Mouse (Mus musculus) thymus, adult 2 months (tissue): ENCODE measurements around the gene Def6.

Source experiments
- CTCF ChIP-seq: fragments of 200-500 bp; IDR thresholded peaks from 2 replicates; pipeline ENCODE4 v1.5.1; 2012; ENCODE audit warnings: mild to moderate bottlenecking, control low read depth, low read length, moderate library complexity, borderline replicate concordance; ENCODE audit not compliant: control insufficient read depth, poor library complexity, insufficient read depth; ENCODE audit errors: extremely low read depth
- POLR2A ChIP-seq: fragments of 200-500 bp; IDR thresholded peaks from 2 replicates; pipeline ENCODE4 v1.6.1; 2012; ENCODE audit warnings: mild to moderate bottlenecking, low read length, control low read depth, moderate library complexity; ENCODE audit not compliant: control insufficient read depth, poor library complexity, insufficient read depth; ENCODE audit errors: extremely low read depth

DNA sequence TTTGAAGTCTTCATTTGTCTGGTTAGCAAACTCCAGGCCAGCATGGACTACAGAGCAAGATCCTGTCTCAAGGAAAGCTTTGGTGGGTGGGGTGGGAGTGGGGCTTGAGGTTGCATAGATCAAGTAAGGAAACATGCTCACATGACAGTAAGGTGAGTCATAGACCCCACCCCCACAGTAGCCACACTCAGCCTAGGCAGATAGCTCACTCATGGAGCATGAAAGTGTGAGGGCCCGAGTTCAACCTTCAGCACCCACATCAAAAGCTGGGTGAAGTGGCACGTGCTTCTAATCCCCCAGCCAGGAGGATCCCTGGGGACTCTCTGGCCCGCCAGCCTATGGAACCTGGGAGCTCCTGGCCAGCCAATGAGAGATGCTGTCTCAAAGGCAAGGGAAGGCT is 14.0 kb upstream of the Def6 start:
- no peak for TF ChIP-seq CTCF
- TF ChIP-seq POLR2A, result no peak
